Mouse (Mus musculus) bone marrow macrophage, adult 2 months (primary cell): Measurements from ENCODE around the gene Gm5800.

Experiments used
- CTCF ChIP-seq: IDR thresholded peaks from 2 replicates; pipeline ENCODE4 v1.5.1; 2012; ENCODE audit warnings: low read depth, mild to moderate bottlenecking, low read length, moderate library complexity
- POLR2A ChIP-seq: IDR thresholded peaks from 2 replicates; pipeline ENCODE4 v1.6.1; 2012; ENCODE audit warnings: mild to moderate bottlenecking, low read depth, low read length, borderline replicate concordance

- TF ChIP-seq CTCF (no peak), POLR2A (no peak)
These were observed 21.0 kb upstream of the Gm5800 start for GRCm38 (mm10) chr14:51737967-51738366.
